10 mouse cellular contexts compared by ENCODE assay signal in genomic region chr17:27678924-27679813, GRCm38 (mm10). TPM values are rescaled to one million over a fixed set of nuclear protein-coding genes. Genes with fewer than 3 reads are reported as not detected.
DNase-seq lines count a peak whose midpoint lies in the region; ATAC-seq and TF ChIP-seq lines count a peak whose summit lies in the region.
"Had no signal": no experiment of that assay in that cellular context is flagged by ENCODE, and none has a peak within 500 bp of the region (broad histone marks: within the 10 kb centered on the region; RNA-seq: fewer than 3 reads in every experiment).

No protein-coding gene starts in this region.

- H3K27ac ChIP-seq in liver, postnatal 0 days (ENCODE audit: low read depth), result no peak overlapping the region
- H3K27ac ChIP-seq in embryonic facial prominence, embryonic 14.5 days (replicated peaks; ENCODE audit: low read depth, low read length), result no peak overlapping the region
- peak overlapping the region; percentile 93 for H3K27ac ChIP-seq in hindbrain, embryonic 13.5 days
- peak overlapping the region; percentile 21; the same call in 1 of the 2 replicates for H3K27ac ChIP-seq in neural tube, embryonic 12.5 days
- no peak overlapping the region for H3K27ac ChIP-seq in heart, adult 2 months
- H3K27ac ChIP-seq: embryonic facial prominence, embryonic 13.5 days; liver, embryonic 15.5 days had no signal

- no peak overlapping the region for H3K4me2 ChIP-seq in liver, postnatal 0 days (ENCODE audit: low read depth, low read length)
- H3K4me2 ChIP-seq in embryonic facial prominence, embryonic 14.5 days (ENCODE audit: low read depth, low read length), result no peak overlapping the region
- H3K4me2 ChIP-seq in hindbrain, embryonic 13.5 days, result no peak overlapping the region
- 0 out of 2 replicates have a peak overlapping the region, but pooled peaks have one; percentile 4 for H3K4me2 ChIP-seq in neural tube, embryonic 12.5 days (replicated peaks)
- H3K4me2 ChIP-seq: embryonic facial prominence, embryonic 13.5 days; liver, embryonic 15.5 days had no signal

- no peak overlapping the region for H3K9ac ChIP-seq in liver, postnatal 0 days (replicated peaks)
- H3K9ac ChIP-seq in embryonic facial prominence, embryonic 14.5 days (ENCODE audit: low read depth, low read length), result peak overlapping the region; percentile 11; the same call in 1 of the 2 replicates
- peak overlapping the region; percentile 53; the same call in 1 of the 2 replicates for H3K9ac ChIP-seq in hindbrain, embryonic 13.5 days
- no peak overlapping the region for H3K9ac ChIP-seq in neural tube, embryonic 12.5 days
- no peak overlapping the region for H3K9ac ChIP-seq in heart, adult 2 months (ENCODE audit: low read depth, low read length)
- H3K9ac ChIP-seq: embryonic facial prominence, embryonic 13.5 days; liver, embryonic 15.5 days had no signal

- no peaks in the 10 kb centered on the region for H3K36me3 ChIP-seq in liver, postnatal 0 days (replicated peaks; ENCODE audit: insufficient read depth, low read length)
- H3K36me3 ChIP-seq in embryonic facial prominence, embryonic 14.5 days (ENCODE audit: control insufficient read depth, insufficient read depth, low read length), result no peaks in the 10 kb centered on the region
- H3K36me3 ChIP-seq in hindbrain, embryonic 13.5 days, result no peaks in the 10 kb centered on the region
- no peaks in the 10 kb centered on the region for H3K36me3 ChIP-seq in neural tube, embryonic 12.5 days
- no peaks in the 10 kb centered on the region for H3K36me3 ChIP-seq in heart, adult 2 months (ENCODE audit: control insufficient read depth, insufficient read depth, low read length)
- H3K36me3 ChIP-seq: embryonic facial prominence, embryonic 13.5 days; liver, embryonic 15.5 days had no signal

- no peak for TF ChIP-seq POLR2A in heart, adult 2 months (IDR thresholded peaks at IDR 0.05; ENCODE audit: insufficient read depth, low read depth, low read length)

- H3K4me1 ChIP-seq in liver, postnatal 0 days (ENCODE audit: insufficient read depth), result no peaks in the 10 kb centered on the region
- no peaks in the 10 kb centered on the region for H3K4me1 ChIP-seq in embryonic facial prominence, embryonic 14.5 days (ENCODE audit: control insufficient read depth, insufficient read depth, low read length)
- peaks cover 36% of the 10 kb centered on the region for H3K4me1 ChIP-seq in hindbrain, embryonic 13.5 days (replicated peaks)
- peaks cover 20% of the 10 kb centered on the region for H3K4me1 ChIP-seq in neural tube, embryonic 12.5 days
- no peaks in the 10 kb centered on the region for H3K4me1 ChIP-seq in heart, adult 2 months (ENCODE audit: control insufficient read depth, insufficient read depth, low read length)
- H3K4me1 ChIP-seq: liver, embryonic 15.5 days had no signal

- WGBS in liver, postnatal 0 days (ENCODE audit: insufficient replicate concordance), result 53% methylated on average over 11 of the region's 11 CpGs
- 41% methylated on average over 11 of the region's 11 CpGs for WGBS in embryonic facial prominence, embryonic 14.5 days
- 24% methylated on average over 11 of the region's 11 CpGs for WGBS in hindbrain, embryonic 13.5 days
- WGBS in neural tube, embryonic 12.5 days, result 38% methylated on average over 11 of the region's 11 CpGs
- 50% methylated on average over 11 of the region's 11 CpGs for WGBS in heart, adult 2 months

- no peak for DNase-seq in liver, postnatal 0 days
- DNase-seq in liver, result no peak
- DNase-seq in embryonic facial prominence, embryonic 14.5 days (ENCODE audit: low spot score), result no peak
- no peak for DNase-seq in heart, adult 9 months (ENCODE audit: low spot score in 2 of 2)
- DNase-seq in heart, adult 2 months, result no peak

- ATAC-seq in liver, postnatal 0 days, result peak; percentile 23; the same call in 1 of the 2 replicates
- peak; percentile 38; the same call in 1 of the 2 replicates for ATAC-seq in embryonic facial prominence, embryonic 14.5 days (ENCODE audit: low read depth)
- peak; percentile 76 for ATAC-seq in hindbrain, embryonic 13.5 days (ENCODE audit: low FRiP score)
- peak; percentile 67 for ATAC-seq in neural tube, embryonic 12.5 days (ENCODE audit: low FRiP score, low read depth)

- H3K4me3 ChIP-seq in liver, postnatal 0 days (ENCODE audit: low read depth, low read length), result no peak overlapping the region
- H3K4me3 ChIP-seq in embryonic facial prominence, embryonic 14.5 days (ENCODE audit: low read depth, low read length), result no peak overlapping the region
- H3K4me3 ChIP-seq in hindbrain, embryonic 13.5 days, result no peak overlapping the region
- no peak overlapping the region for H3K4me3 ChIP-seq in neural tube, embryonic 12.5 days
- no peak overlapping the region for H3K4me3 ChIP-seq in heart, adult 2 months
- H3K4me3 ChIP-seq: embryonic facial prominence, embryonic 13.5 days; liver, embryonic 15.5 days had no signal

- intact Hi-C loops in heart, adult 2 months (cut with DNase I), result no loop called here

- no peak for TF ChIP-seq EP300 in liver, postnatal 0 days (IDR thresholded peaks at IDR 0.05; ENCODE audit: low read depth)
- TF ChIP-seq EP300 in heart, adult 2 months (IDR thresholded peaks at IDR 0.05; ENCODE audit: insufficient read depth, low read depth, low read length), result no peak

- H3K27me3 ChIP-seq in liver, postnatal 0 days (ENCODE audit: insufficient read depth, low read length), result peaks cover 9% of the 10 kb centered on the region
- 0 out of 2 replicates have a peak, but pooled peaks cover 5% of the 10 kb centered on the region for H3K27me3 ChIP-seq in embryonic facial prominence, embryonic 14.5 days (replicated peaks; ENCODE audit: control insufficient read depth, insufficient read depth, low read length)
- peaks cover 7% of the 10 kb centered on the region; the same call in 1 of the 2 replicates for H3K27me3 ChIP-seq in hindbrain, embryonic 13.5 days
- 0 out of 2 replicates have a peak, but pooled peaks cover under 1% of the 10 kb centered on the region for H3K27me3 ChIP-seq in neural tube, embryonic 12.5 days (replicated peaks)
- peaks cover 2% of the 10 kb centered on the region; the same call in 1 of the 2 replicates for H3K27me3 ChIP-seq in heart, adult 2 months (ENCODE audit: control insufficient read depth, insufficient read depth, low read length)

- no peaks in the 10 kb centered on the region for H3K79me2 ChIP-seq in heart, adult 2 months (replicated peaks; ENCODE audit: control insufficient read depth, insufficient read depth, low read length)

- no peak for TF ChIP-seq CTCF in liver, postnatal 0 days (IDR thresholded peaks at IDR 0.05; ENCODE audit: low read depth)
- TF ChIP-seq CTCF in heart, adult 2 months (IDR thresholded peaks at IDR 0.05), result no peak

- H3K9me3 ChIP-seq in liver, postnatal 0 days (ENCODE audit: low read length), result no peaks in the 10 kb centered on the region
- no peaks in the 10 kb centered on the region for H3K9me3 ChIP-seq in embryonic facial prominence, embryonic 14.5 days (ENCODE audit: control insufficient read depth, low read length)
- no peaks in the 10 kb centered on the region for H3K9me3 ChIP-seq in hindbrain, embryonic 13.5 days
- no peaks in the 10 kb centered on the region for H3K9me3 ChIP-seq in neural tube, embryonic 12.5 days
- H3K9me3 ChIP-seq: embryonic facial prominence, embryonic 13.5 days; liver, embryonic 15.5 days had no signal

RNA-seq across cellular contexts. Expression of gene Pacsin1, which starts 23.9 kb away (rescaled TPM):
- polyA plus RNA-seq in liver, postnatal 0 days (2015; fragmentation: Nextera tagmentation; extraction: Ambion mirVana), result 0.27 and 0.29 TPM in 2 replicates
- polyA plus RNA-seq in embryonic facial prominence, embryonic 14.5 days (2014; fragmentation: Nextera tagmentation; extraction: Ambion mirVana), result 4.4 and 6.1 TPM in 2 replicates
- polyA plus RNA-seq in hindbrain, embryonic 13.5 days (2015; fragmentation: Nextera tagmentation; extraction: Ambion mirVana), result 27.9 and 31.0 TPM in 2 replicates
- 11.6 and 13.4 TPM in 2 replicates for polyA plus RNA-seq in neural tube, embryonic 12.5 days (2016; fragmentation: Nextera tagmentation; extraction: Ambion mirVana)
- under 1 TPM; 0.44 to 0.45 TPM for total RNA-seq in heart, adult 2 months (2021)
- 0.29 and 0.61 TPM in 2 replicates for polyA plus RNA-seq in heart, adult 2 months (2012; rRNA removed)

RNA-seq across cellular contexts. Expression of gene Rps10, which starts 42.7 kb away (rescaled TPM):
- polyA plus RNA-seq in liver, postnatal 0 days (2015; fragmentation: Nextera tagmentation; extraction: Ambion mirVana), result 523 and 535 TPM in 2 replicates
- 1,119 and 1,122 TPM in 2 replicates for polyA plus RNA-seq in embryonic facial prominence, embryonic 14.5 days (2014; fragmentation: Nextera tagmentation; extraction: Ambion mirVana)
- polyA plus RNA-seq in hindbrain, embryonic 13.5 days (2015; fragmentation: Nextera tagmentation; extraction: Ambion mirVana), result 565 and 583 TPM in 2 replicates
- polyA plus RNA-seq in neural tube, embryonic 12.5 days (2016; fragmentation: Nextera tagmentation; extraction: Ambion mirVana), result 639 and 684 TPM in 2 replicates
- total RNA-seq in heart, adult 2 months (2021), result 100 to 1,000 TPM; 529 to 604 TPM
- polyA plus RNA-seq in heart, adult 2 months (2012; rRNA removed), result 448 and 482 TPM in 2 replicates

RNA-seq across cellular contexts. Expression of gene RPS10-NUDT3, which starts 44.1 kb away (rescaled TPM):
- not detected in 2 replicates for polyA plus RNA-seq in liver, postnatal 0 days (2015; fragmentation: Nextera tagmentation; extraction: Ambion mirVana)
- not detected in 2 replicates for polyA plus RNA-seq in embryonic facial prominence, embryonic 14.5 days (2014; fragmentation: Nextera tagmentation; extraction: Ambion mirVana)
- polyA plus RNA-seq in hindbrain, embryonic 13.5 days (2015; fragmentation: Nextera tagmentation; extraction: Ambion mirVana), result not detected in 2 replicates
- not detected in 2 replicates for polyA plus RNA-seq in neural tube, embryonic 12.5 days (2016; fragmentation: Nextera tagmentation; extraction: Ambion mirVana)
- not detected for total RNA-seq in heart, adult 2 months (2021)
- polyA plus RNA-seq in heart, adult 2 months (2012; rRNA removed), result not detected in 2 replicates
- polyA plus RNA-seq: embryonic facial prominence, embryonic 13.5 days; liver, embryonic 15.5 days had no signal

RNA-seq across cellular contexts. Expression of gene Spdef, which starts 49.6 kb away (rescaled TPM):
- polyA plus RNA-seq in liver, postnatal 0 days (2015; fragmentation: Nextera tagmentation; extraction: Ambion mirVana), result 0.08 TPM in 1 of 2 replicates, not detected in the other
- polyA plus RNA-seq in embryonic facial prominence, embryonic 14.5 days (2014; fragmentation: Nextera tagmentation; extraction: Ambion mirVana), result 0.26 and 1.6 TPM in 2 replicates
- polyA plus RNA-seq in hindbrain, embryonic 13.5 days (2015; fragmentation: Nextera tagmentation; extraction: Ambion mirVana), result 0.60 TPM in 2 replicates
- 0.13 and 0.33 TPM in 2 replicates for polyA plus RNA-seq in neural tube, embryonic 12.5 days (2016; fragmentation: Nextera tagmentation; extraction: Ambion mirVana)
- not detected for total RNA-seq in heart, adult 2 months (2021)
- 0.09 and 0.21 TPM in 2 replicates for polyA plus RNA-seq in heart, adult 2 months (2012; rRNA removed)
- total RNA-seq: heart, postnatal 25 days had no signal
- polyA plus RNA-seq: embryonic facial prominence, embryonic 13.5 days; liver, embryonic 15.5 days had no signal

RNA-seq across cellular contexts. Expression of gene Nudt3, which starts 55.9 kb away (rescaled TPM):
- 17.9 and 20.2 TPM in 2 replicates for polyA plus RNA-seq in liver, postnatal 0 days (2015; fragmentation: Nextera tagmentation; extraction: Ambion mirVana)
- polyA plus RNA-seq in embryonic facial prominence, embryonic 14.5 days (2014; fragmentation: Nextera tagmentation; extraction: Ambion mirVana), result 37.4 and 38.1 TPM in 2 replicates
- polyA plus RNA-seq in hindbrain, embryonic 13.5 days (2015; fragmentation: Nextera tagmentation; extraction: Ambion mirVana), result 225 and 235 TPM in 2 replicates
- 213 and 227 TPM in 2 replicates for polyA plus RNA-seq in neural tube, embryonic 12.5 days (2016; fragmentation: Nextera tagmentation; extraction: Ambion mirVana)
- 100 to 1,000 TPM; 330 to 346 TPM for total RNA-seq in heart, adult 2 months (2021)
- polyA plus RNA-seq in heart, adult 2 months (2012; rRNA removed), result 143 and 189 TPM in 2 replicates

Comparison
In these comparisons a context has a peak if more than half of its experiments do, and no peak if none do; other contexts are left out.
1. ATAC-seq: peak in every context shown above with its lines; median percentile 76 in hindbrain, embryonic 13.5 days; 67 in neural tube, embryonic 12.5 days; 38 in embryonic facial prominence, embryonic 14.5 days; 23 in liver, postnatal 0 days.
2. H3K27ac ChIP-seq: peak in hindbrain, embryonic 13.5 days (single experiment) and neural tube, embryonic 12.5 days (single experiment); none in liver, postnatal 0 days (single experiment), embryonic facial prominence, embryonic 14.5 days (single experiment) and heart, adult 2 months (single experiment).
3. H3K9ac ChIP-seq: peak in embryonic facial prominence, embryonic 14.5 days (single experiment) and hindbrain, embryonic 13.5 days (single experiment); none in liver, postnatal 0 days (single experiment), neural tube, embryonic 12.5 days (single experiment) and heart, adult 2 months (single experiment).